Mouse (Mus musculus): ENCODE measurements around the gene Gna14.

DNA sequence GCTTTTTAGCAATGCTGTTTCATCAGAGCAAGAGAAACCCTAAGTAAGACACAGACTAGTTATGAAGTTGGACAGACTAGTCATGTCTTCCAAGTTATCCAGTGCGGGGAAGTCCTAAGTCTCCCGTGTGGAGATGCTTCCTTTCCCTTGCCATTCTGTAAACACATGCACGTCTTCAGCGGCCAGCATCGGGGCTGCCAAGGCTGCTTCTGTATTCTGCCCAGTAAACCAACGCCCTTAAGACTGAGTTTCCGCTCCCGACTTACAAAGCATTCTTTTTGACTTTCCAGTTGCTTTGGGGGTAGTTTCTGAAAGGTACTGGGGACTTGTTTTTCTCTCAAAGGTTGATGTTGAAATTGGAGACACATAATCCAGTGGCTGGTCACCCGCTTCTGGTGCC lies 26.9 kb downstream of the Gna14 start:
- no peak for TF ChIP-seq POLR2A (IDR thresholded peaks at IDR 0.05; ENCODE audit: insufficient read depth, low read length)
- TF ChIP-seq CTCF (IDR thresholded peaks at IDR 0.05; ENCODE audit: low read depth, low read length) = no peak
- TF ChIP-seq EP300 (IDR thresholded peaks at IDR 0.05; ENCODE audit: insufficient read depth, low read depth, low read length) = no peak
